Mouse (Mus musculus): ENCODE measurements around the gene Cyp3a16.
"Not testable (repeated sequence)": the region's sequence is repeated elsewhere in the genome, so short reads cannot be mapped to it uniquely, and the experiment has no call there.

Cyp3a16 gene

DNA sequence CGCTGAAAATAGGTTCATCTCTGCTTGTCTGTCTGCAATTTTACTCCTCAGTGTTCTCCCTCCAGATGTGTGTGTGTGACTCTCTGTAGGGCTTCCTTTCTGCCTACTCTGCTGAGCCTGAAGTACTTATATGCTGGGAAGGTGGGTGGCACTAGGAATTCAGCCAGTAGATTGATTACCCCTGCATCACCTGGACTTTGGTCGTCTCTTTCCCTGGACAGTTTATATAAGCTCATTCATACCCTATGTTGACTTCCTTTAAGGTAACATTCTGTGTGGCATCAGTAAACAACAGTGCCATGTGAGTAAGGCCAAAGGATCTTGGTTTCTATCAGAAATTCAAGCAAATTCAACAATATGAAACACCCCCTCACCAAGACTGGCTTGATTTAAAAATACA, at the start of gene Cyp3a16:
Gene Cyp3a16, minus strand, starts transcription at position 101 of the 400 bp plus-strand sequence.
- DNase-seq (ENCODE audit: low spot score) = not testable (repeated sequence)

DNA sequence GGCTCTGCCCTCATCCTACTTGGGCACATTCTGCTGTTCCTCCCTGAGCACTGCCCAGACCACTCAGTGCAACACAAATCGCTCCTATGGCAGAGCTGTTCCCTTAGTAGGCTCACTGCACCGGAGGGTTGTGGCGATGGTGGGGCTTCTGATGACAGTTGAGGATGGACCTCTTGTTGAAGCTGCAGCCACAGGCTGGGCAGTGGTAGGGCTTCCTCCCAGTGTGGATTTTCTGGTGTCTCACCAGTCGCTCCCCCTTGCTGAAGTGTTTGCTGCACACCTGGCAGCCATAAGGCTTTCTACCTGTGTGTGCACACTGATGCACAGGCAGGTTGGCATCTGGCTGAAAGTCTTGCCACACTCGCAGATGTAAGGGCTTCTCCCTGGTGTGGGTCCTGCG, 20.8 kb upstream of the Cyp3a16 start:
- DNase-seq (ENCODE audit: low spot score) = no peak

DNA sequence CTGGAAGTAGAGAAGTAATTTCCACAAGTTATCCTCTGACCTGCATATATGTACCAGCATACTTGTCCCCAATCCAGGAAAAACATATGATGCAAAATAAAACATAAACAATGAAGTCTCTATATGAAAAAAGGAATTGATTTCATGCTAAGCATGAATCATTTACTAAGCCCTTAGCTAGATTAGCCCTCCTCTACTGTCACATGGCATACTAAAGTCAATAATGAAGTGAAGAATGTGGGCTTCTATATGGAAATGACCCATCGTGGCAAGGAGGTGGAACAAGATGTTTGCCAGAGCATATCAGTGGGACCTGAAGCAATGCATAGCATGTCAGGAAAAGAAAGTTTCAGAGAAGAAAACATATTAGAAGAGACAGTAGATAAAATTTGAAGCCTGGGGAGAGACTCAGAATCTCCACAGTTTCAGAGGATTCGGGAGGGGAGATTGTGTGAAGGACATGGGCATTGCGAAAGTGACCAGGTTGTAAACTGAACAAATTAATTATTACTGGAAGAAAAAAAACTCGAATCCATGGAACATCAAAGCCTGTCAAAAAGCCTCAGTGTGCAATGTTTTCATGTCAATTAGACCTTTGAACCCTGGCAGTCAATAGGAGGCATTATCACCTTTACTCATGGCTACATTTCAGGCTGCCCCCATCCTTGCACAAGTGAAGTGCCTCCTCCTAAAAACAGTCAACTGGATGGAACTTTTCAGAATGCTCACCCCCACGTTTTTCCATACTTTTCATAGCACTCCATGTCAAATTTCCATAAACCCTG, 5.0 kb downstream of the Cyp3a16 start:
- DNase-seq (ENCODE audit: low spot score) = no peak

DNA sequence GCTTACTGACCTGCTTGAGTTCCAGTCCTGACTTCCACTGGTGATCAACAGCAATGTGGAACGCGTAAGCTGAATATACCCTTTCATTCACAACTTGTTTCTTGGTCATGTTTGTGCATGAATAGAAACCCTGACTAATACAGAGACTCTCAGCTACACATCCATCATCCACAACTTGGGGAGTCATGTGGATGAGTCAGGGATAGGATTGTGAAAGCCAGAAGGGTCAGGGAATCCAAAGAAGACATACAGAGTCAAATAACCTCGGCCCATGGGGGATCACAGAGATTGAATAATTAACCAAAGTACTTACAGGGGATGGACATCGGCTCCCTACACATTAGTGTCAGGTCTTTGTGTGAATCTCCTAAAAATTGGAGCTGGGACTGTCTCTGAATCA, 7.2 kb downstream of the Cyp3a16 start:
- DNase-seq (ENCODE audit: low spot score) = no peak

DNA sequence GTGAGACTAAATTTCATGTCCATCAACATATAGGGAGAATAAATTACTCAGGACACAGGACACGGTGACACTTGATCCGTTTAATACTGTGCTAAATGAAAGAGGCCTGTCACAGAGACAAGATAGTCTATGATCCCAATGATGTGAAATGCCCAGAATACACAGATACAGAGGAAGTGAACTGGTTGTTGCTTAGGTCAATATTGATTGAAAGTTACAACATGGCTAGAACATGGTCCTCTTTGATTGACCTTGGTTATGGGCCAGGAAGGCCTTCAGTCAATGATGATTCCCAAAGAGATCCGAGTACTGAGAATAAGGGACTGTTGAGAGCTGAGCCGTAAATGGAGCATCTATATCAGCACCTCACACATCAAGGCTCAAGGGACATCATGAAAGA, 15.1 kb downstream of the Cyp3a16 start:
- no peak for DNase-seq (ENCODE audit: low spot score)

DNA sequence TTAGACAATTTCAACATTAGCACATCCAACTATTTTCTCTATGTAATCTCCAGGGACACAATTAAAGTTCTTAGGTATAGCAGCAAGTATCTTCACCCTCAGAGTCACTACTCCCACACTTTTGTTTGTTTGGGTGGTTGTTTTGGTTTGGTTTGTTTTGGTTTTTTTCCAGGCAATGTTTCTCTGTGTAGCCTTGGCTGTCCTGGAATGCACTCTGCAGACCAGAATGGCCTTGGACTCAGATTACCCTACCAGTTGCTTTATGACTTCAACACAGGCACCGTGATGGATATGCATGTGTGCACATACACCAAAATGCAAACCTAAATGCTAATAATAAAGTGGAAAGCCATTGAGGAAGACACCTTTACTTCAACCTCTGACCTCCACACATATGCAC, 35.8 kb downstream of the Cyp3a16 start:
- DNase-seq (ENCODE audit: low spot score) = no peak

DNA sequence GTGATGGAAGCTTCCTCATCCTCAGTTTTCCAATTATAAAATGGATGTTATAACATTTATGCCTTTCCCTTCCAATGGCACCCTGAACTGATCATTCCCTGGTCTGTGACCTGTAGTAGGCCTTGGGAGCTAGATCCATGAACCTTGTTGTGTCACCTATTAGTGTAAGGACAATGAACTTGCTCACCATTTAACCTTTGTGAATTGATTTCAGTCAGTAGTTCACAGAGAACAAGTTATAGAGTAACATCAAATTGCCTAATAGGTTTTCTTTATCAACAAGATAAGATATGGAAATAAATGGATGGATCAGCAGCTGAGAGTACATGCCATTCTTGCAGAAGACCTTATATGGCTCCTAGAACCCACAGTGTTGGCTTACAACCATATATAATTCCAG, 38.5 kb downstream of the Cyp3a16 start:
- no peak for DNase-seq (ENCODE audit: low spot score)

DNA sequence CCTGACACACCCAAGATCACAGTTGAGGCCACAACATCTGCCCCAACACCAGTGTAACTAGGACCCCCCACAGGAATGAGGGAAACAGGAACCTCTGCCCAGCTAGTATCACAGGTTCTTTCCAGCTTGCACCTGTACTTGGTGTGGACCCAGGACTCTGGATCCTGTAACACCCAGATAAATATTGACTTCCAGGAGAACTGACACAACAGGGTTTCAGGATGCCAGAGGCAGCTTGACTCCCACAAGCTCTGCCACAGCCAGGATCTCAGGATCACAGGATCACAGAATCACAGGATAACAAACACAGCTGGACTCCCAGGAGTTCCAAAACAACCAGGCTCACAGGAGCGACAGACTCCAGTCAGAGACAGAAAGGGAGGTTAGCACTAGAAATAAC, 47.2 kb downstream of the Cyp3a16 start:
- DNase-seq (ENCODE audit: low spot score) = no peak

DNA sequence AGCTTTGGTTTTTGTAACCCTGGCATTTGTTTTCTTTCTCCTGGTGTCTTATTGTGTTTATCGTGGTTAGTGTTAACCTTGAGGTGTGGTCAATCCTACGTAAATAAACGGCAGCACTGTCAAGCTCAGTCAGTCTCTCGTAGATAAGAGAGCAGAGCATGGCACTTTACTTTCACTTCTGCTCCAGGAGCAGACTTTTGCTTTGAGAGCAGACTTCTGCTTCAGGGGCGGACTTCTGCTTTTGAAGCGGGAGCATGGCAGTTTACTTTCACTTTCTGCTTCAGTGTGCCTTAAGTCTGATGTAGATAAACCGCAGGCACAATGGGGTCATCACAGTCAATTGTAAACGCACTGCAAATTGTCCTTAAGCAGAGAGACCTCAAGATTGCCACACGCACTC, 54.1 kb downstream of the Cyp3a16 start:
- DNase-seq (ENCODE audit: low spot score) = not testable (repeated sequence)

All from embryo, embryonic 10 days (tissue).